Mouse (Mus musculus): ENCODE measurements around the gene Pjvk. TPM values are rescaled to one million over a fixed set of nuclear protein-coding genes. Genes with fewer than 3 reads are reported as not detected.

The Pjvk gene
- polyA plus RNA-seq, 1 experiment from 2014 or later: not detected

- whole genome bisulfite sequencing: 4% methylated on average over 51 of the region's 52 CpGs
- H3K4me1 ChIP-seq (ENCODE audit: control insufficient read depth, insufficient read depth, low read length): peaks cover 20% of the 10 kb centered on the region
- no peaks in the 10 kb centered on the region for H3K36me3 ChIP-seq (ENCODE audit: control insufficient read depth, insufficient read depth, low read length)
- H3K4me2 ChIP-seq (ENCODE audit: low read depth, low read length): peak within 1 kb of the TSS; percentile 59
- peak within 1 kb of the TSS; percentile 85 for H3K9ac ChIP-seq (ENCODE audit: low read depth, low read length)
- peak; percentile 79 for ATAC-seq
- no peaks in the 10 kb centered on the region for H3K27me3 ChIP-seq (replicated peaks; ENCODE audit: control insufficient read depth, insufficient read depth, low read length)
- peak within 1 kb of the TSS; percentile 87 for H3K27ac ChIP-seq (ENCODE audit: low read length)
- H3K9me3 ChIP-seq (ENCODE audit: control insufficient read depth, low read length): no peaks in the 10 kb centered on the region
- H3K4me3 ChIP-seq (ENCODE audit: low read length): peak within 1 kb of the TSS; percentile 87
These were observed 26.6 kb downstream of the Pjvk start, which contains the start of gene Plekha3 for GRCm38 (mm10) chr2:76674725-76675427. TSS of gene Plekha3 (plus strand) at chr2:76675281.

- Histone ChIP-seq H3K4me2 (ENCODE audit: low read depth, low read length) (peak overlapping the region; percentile 59), H3K9me3 (ENCODE audit: control insufficient read depth, low read length) (no peaks in the 10 kb centered on the region), H3K9ac (ENCODE audit: low read depth, low read length) (peak overlapping the region; percentile 85), H3K27me3 (replicated peaks; ENCODE audit: control insufficient read depth, insufficient read depth, low read length) (no peaks in the 10 kb centered on the region), H3K4me3 (ENCODE audit: low read length) (peak overlapping the region; percentile 87), H3K36me3 (ENCODE audit: control insufficient read depth, insufficient read depth, low read length) (no peaks in the 10 kb centered on the region), H3K27ac (ENCODE audit: low read length) (peak overlapping the region; percentile 87), H3K4me1 (ENCODE audit: control insufficient read depth, insufficient read depth, low read length) (peaks cover 20% of the 10 kb centered on the region)
- peak; percentile 55 for ATAC-seq
- WGBS: 1% methylated on average over 26 of the region's 44 CpGs
These were observed 27.2 kb downstream of the Pjvk start for GRCm38 (mm10) chr2:76675451-76675850.

GRCm38 (mm10) chr2:76675949-76676348 lies 27.7 kb downstream of the Pjvk start:
- no peak for ATAC-seq
- Histone ChIP-seq H3K27me3 (replicated peaks; ENCODE audit: control insufficient read depth, insufficient read depth, low read length) (no peaks in the 10 kb centered on the region), H3K36me3 (ENCODE audit: control insufficient read depth, insufficient read depth, low read length) (no peaks in the 10 kb centered on the region), H3K27ac (ENCODE audit: low read length) (no peak overlapping the region), H3K9me3 (ENCODE audit: control insufficient read depth, low read length) (no peaks in the 10 kb centered on the region), H3K4me3 (ENCODE audit: low read length) (peak overlapping the region; percentile 87), H3K4me2 (ENCODE audit: low read depth, low read length) (peak overlapping the region; percentile 59), H3K4me1 (ENCODE audit: control insufficient read depth, insufficient read depth, low read length) (peaks cover 20% of the 10 kb centered on the region), H3K9ac (ENCODE audit: low read depth, low read length) (peak overlapping the region; percentile 85)
- 11% methylated on average over 4 of the region's 4 CpGs for WGBS

- Histone ChIP-seq H3K9ac (ENCODE audit: low read depth, low read length) (peak overlapping the region; percentile 85), H3K27ac (ENCODE audit: low read length) (no peak overlapping the region), H3K4me1 (ENCODE audit: control insufficient read depth, insufficient read depth, low read length) (peaks cover 19% of the 10 kb centered on the region), H3K9me3 (ENCODE audit: control insufficient read depth, low read length) (no peaks in the 10 kb centered on the region), H3K4me2 (ENCODE audit: low read depth, low read length) (peak overlapping the region; percentile 59), H3K4me3 (ENCODE audit: low read length) (peak overlapping the region; percentile 87), H3K27me3 (replicated peaks; ENCODE audit: control insufficient read depth, insufficient read depth, low read length) (no peaks in the 10 kb centered on the region), H3K36me3 (ENCODE audit: control insufficient read depth, insufficient read depth, low read length) (no peaks in the 10 kb centered on the region)
- 53% methylated on average over 13 of the region's 13 CpGs for WGBS
- ATAC-seq: no peak
These were observed 28.3 kb downstream of the Pjvk start for GRCm38 (mm10) chr2:76676401-76677226.

GRCm38 (mm10) chr2:76682301-76682700 lies 34.0 kb downstream of the Pjvk start:
- Histone ChIP-seq H3K4me1 (ENCODE audit: control insufficient read depth, insufficient read depth, low read length) (no peaks in the 10 kb centered on the region), H3K4me3 (ENCODE audit: low read length) (no peak overlapping the region), H3K36me3 (ENCODE audit: control insufficient read depth, insufficient read depth, low read length) (peaks cover 14% of the 10 kb centered on the region; the same call in 1 of the 2 replicates), H3K9ac (ENCODE audit: low read depth, low read length) (no peak overlapping the region), H3K4me2 (ENCODE audit: low read depth, low read length) (no peak overlapping the region), H3K9me3 (ENCODE audit: control insufficient read depth, low read length) (no peaks in the 10 kb centered on the region), H3K27me3 (replicated peaks; ENCODE audit: control insufficient read depth, insufficient read depth, low read length) (no peaks in the 10 kb centered on the region), H3K27ac (ENCODE audit: low read length) (no peak overlapping the region)
- 81% methylated on average over 8 of the region's 8 CpGs for WGBS
- no peak for ATAC-seq

- Histone ChIP-seq H3K36me3 (ENCODE audit: control insufficient read depth, insufficient read depth, low read length) (peaks cover 21% of the 10 kb centered on the region; the same call in 1 of the 2 replicates), H3K4me2 (ENCODE audit: low read depth, low read length) (no peak overlapping the region), H3K27me3 (replicated peaks; ENCODE audit: control insufficient read depth, insufficient read depth, low read length) (no peaks in the 10 kb centered on the region), H3K27ac (ENCODE audit: low read length) (no peak overlapping the region), H3K4me1 (ENCODE audit: control insufficient read depth, insufficient read depth, low read length) (no peaks in the 10 kb centered on the region), H3K9me3 (ENCODE audit: control insufficient read depth, low read length) (no peaks in the 10 kb centered on the region), H3K9ac (ENCODE audit: low read depth, low read length) (no peak overlapping the region), H3K4me3 (ENCODE audit: low read length) (no peak overlapping the region)
- ATAC-seq: no peak
- 92% methylated on average over 3 of the region's 3 CpGs for WGBS
These were observed 38.7 kb downstream of the Pjvk start for GRCm38 (mm10) chr2:76686986-76687385.

GRCm38 (mm10) chr2:76687608-76688007 lies 39.3 kb downstream of the Pjvk start:
- Histone ChIP-seq H3K9me3 (ENCODE audit: control insufficient read depth, low read length) (no peaks in the 10 kb centered on the region), H3K27me3 (replicated peaks; ENCODE audit: control insufficient read depth, insufficient read depth, low read length) (no peaks in the 10 kb centered on the region), H3K9ac (ENCODE audit: low read depth, low read length) (no peak overlapping the region), H3K4me3 (ENCODE audit: low read length) (no peak overlapping the region), H3K27ac (ENCODE audit: low read length) (no peak overlapping the region), H3K36me3 (ENCODE audit: control insufficient read depth, insufficient read depth, low read length) (peaks cover 26% of the 10 kb centered on the region; the same call in 1 of the 2 replicates), H3K4me2 (ENCODE audit: low read depth, low read length) (no peak overlapping the region), H3K4me1 (ENCODE audit: control insufficient read depth, insufficient read depth, low read length) (no peaks in the 10 kb centered on the region)
- ATAC-seq: no peak
- WGBS: 70% methylated on average over 3 of the region's 3 CpGs

- 51% methylated on average over 7 of the region's 7 CpGs for WGBS
- H3K36me3 ChIP-seq (ENCODE audit: control insufficient read depth, insufficient read depth, low read length): peaks cover 25% of the 10 kb centered on the region; the same call in 1 of the 2 replicates
- no peaks in the 10 kb centered on the region for H3K27me3 ChIP-seq (replicated peaks; ENCODE audit: control insufficient read depth, insufficient read depth, low read length)
- H3K4me2 ChIP-seq (ENCODE audit: low read depth, low read length): no peak overlapping the region
- no peak overlapping the region for H3K9ac ChIP-seq (ENCODE audit: low read depth, low read length)
- no peak overlapping the region for H3K27ac ChIP-seq (ENCODE audit: low read length)
- no peaks in the 10 kb centered on the region for H3K4me1 ChIP-seq (ENCODE audit: control insufficient read depth, insufficient read depth, low read length)
- H3K4me3 ChIP-seq (ENCODE audit: low read length): no peak overlapping the region
- no peaks in the 10 kb centered on the region for H3K9me3 ChIP-seq (ENCODE audit: control insufficient read depth, low read length)
- ATAC-seq: peak; percentile 56
These were observed 39.9 kb downstream of the Pjvk start for GRCm38 (mm10) chr2:76688162-76688561.

- no peaks in the 10 kb centered on the region for H3K27me3 ChIP-seq (replicated peaks; ENCODE audit: control insufficient read depth, insufficient read depth, low read length)
- no peak overlapping the region for H3K4me3 ChIP-seq (ENCODE audit: low read length)
- no peaks in the 10 kb centered on the region for H3K4me1 ChIP-seq (ENCODE audit: control insufficient read depth, insufficient read depth, low read length)
- ATAC-seq: no peak
- 80% methylated on average over 12 of the region's 12 CpGs for WGBS
- H3K4me2 ChIP-seq (ENCODE audit: low read depth, low read length): no peak overlapping the region
- peaks cover 21% of the 10 kb centered on the region; the same call in 1 of the 2 replicates for H3K36me3 ChIP-seq (ENCODE audit: control insufficient read depth, insufficient read depth, low read length)
- no peak overlapping the region for H3K9ac ChIP-seq (ENCODE audit: low read depth, low read length)
- no peak overlapping the region for H3K27ac ChIP-seq (ENCODE audit: low read length)
- no peaks in the 10 kb centered on the region for H3K9me3 ChIP-seq (ENCODE audit: control insufficient read depth, low read length)
These were observed 42.3 kb downstream of the Pjvk start for GRCm38 (mm10) chr2:76690436-76691204.
